Mouse (Mus musculus) left cerebral cortex, postnatal 4 days (tissue): ENCODE measurements at regions not wholly inside any gene's neighbourhood (a gene's known extent, or its start where the extent isn't known, plus 50 kb on each side); places are given as distances from the start of the nearest gene placed in this dataset.
"Not testable (repeated sequence)": the region's sequence is repeated elsewhere in the genome, so short reads cannot be mapped to it uniquely, and the experiment has no call there.

ENCODE experiments used
- DNase-seq: peaks from one replicate; pipeline ENCODE4 v3.0.0-alpha.2; 2022
- intact Hi-C: fragments of 180-260 bp; cut with DNase I; formaldehyde crosslinking; loops from one replicate; pipeline ENCODE4 v1.15.1; 2025

DNA sequence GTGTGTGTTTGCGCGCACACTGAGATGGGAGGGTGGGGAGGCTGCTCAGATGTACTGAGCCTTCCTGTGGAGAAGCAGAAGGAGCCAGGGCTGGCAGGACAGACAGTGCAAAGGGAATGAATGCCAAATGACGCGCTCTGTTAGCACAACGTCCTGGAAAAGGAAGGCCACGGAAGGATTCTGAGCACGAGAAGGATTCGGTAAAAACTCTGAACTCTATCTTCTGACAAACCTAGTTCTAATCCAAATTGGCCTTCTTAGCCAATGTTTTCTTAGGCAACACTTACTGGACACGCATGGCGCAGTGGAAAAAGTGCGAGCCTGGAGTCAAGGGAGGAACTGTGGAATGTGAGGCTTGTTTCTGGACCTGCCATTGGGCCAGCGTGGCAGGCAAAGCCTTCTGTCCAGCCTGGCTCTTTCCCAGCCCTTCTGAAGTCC, 503.0 kb downstream of the Gja1 start:
- peak; percentile 28 for DNase-seq
- intact Hi-C loops, result no loop called here

DNA sequence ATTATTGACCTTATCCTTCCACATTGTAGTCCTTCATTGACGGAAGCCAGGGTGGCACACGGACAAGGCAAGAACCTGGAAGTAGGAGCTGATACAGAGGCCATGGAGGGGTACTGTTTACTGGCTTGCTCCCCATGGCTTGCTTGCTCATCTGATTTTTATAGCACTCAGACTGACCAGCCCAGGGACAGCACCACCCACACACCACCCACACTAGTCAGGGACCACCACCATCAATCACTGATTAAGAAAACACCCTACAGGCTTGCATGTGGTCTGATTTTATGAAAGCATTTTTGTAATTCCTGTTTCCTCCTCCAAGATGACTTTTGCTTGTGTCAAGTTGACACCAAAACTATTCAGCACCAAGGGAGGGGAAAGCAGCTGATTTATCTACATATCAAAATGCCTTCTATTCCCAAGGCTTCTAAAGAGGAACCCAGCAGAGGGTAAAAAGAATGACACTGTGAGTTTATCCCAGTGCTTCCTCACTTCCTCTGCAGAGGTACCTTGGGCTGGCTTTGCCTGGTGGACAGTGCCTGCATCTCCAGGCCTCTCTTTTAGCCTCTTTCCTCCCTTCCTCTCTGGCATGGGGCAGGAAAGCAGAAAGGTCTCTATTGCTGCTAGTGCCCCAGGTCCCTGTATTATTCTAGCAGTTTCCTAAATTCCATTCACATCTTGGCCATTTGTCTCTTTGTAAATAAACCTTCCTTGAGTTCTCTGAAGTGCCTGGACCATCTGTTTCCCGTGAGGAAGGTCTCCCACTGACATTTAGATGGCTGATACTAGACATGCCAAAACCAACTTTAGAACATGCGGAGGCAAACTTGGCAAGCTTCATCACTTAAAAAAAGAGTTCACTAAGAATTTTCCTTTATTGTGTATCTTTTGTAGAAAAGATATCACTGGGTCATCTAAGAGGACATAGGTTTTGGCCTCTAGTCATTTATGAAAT, 507.6 kb downstream of the Gja1 start:
- intact Hi-C loops, result no loop called here
- DNase-seq, result no peak

DNA sequence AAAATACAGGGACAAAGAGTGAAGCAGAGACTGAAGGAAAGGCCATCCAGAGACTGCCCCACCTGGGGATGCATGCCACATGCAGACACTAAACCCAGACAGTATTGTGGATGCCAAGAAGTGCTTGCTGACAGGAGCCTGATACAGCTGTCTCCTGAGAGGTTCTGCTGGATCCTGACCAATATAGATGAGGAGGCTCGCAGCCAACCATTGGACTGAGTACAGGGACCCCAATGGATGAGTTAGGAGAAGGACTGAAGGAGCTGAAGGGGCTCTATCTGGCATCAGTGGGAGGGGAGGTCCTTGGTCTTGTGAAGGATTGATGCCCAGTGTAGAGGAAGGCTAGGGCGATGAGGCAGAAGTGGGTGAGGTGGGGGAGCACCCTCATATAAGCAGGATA, 514.4 kb downstream of the Gja1 start:
- DNase-seq, result peak; percentile 11
- intact Hi-C loops, result not testable (repeated sequence)

DNA sequence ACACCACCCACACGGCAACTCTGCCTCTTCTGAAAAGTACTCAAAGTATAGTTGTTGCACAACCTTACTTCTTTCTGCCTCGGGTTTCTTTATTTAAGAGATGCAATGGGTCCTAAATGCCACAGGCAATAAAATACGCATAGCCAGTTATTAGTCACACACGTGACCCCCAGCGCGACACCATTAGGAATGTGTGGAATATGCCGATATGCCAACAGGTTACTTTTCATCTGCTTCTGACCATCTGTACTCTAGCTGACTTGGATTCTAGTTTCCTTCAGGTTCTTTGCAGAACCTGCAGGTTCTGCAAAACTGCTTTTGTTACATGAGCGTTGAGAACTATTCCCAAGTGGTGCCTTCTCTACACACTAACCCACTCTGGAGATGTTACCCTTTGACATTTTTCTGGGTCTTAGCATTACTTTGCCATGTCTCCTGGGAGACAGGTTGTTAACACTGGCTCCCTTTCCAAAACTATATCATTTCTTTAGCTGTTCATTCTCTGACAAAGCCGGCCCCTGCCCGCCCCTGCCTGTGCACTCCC, 515.6 kb downstream of the Gja1 start:
- intact Hi-C loops, result no loop called here
- DNase-seq, result no peak

DNA sequence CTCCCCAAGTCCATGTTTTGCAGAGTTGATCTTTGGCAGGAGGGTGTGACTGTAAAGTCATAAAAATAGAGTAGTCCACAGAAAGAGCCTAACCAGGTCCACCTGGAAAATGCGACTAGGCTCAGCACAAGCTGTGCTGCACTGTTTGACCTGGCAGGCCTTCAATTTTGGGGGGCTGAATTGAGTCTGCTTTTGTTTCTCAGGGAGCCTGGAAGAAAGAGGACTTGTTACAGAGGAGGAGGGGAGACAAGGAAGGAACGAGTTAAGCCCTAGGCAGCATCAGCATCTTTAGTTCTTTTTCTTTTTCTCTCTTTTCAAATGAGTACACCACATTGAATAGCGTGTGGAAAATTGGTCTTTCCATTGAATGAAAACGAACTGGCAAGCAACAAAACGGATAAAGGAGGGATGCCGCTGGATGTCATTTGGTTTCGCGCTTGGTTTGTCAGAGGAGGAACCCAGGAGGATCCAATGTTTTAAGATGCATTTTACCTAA, 516.1 kb downstream of the Gja1 start:
- intact Hi-C loops, result no loop called here
- peak; percentile 50 for DNase-seq

DNA sequence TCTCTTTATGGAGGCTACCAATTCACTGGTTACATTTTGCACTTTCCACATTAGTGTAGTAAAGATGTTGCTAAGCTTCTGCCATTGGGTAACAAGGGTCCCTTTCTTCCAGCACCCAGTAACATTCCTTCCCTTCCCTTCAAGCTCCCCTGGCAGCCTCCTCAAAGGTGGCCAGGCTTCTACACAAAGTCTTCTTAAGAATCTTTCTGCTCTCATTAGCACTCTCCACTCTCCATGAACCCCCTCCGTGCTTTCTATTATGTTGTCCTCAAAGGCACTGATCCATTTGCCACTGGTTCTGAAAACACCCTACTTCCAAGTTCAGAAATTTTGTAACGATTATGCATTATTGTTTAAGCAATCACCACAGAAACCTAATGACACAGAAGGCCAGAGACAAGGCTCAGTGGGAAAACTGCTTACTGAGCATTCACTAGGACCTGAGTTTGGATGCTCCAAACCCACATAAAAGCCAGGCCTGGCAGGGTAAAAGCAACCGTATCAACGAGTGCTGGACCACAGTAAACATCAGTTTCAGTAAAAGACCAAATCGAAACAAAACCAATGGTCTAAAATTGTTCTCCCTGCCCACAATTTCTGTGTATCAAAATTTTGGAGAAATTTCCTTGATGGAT, 522.6 kb downstream of the Gja1 start:
- DNase-seq, result peak; percentile 19
- intact Hi-C loops, result no loop called here

DNA sequence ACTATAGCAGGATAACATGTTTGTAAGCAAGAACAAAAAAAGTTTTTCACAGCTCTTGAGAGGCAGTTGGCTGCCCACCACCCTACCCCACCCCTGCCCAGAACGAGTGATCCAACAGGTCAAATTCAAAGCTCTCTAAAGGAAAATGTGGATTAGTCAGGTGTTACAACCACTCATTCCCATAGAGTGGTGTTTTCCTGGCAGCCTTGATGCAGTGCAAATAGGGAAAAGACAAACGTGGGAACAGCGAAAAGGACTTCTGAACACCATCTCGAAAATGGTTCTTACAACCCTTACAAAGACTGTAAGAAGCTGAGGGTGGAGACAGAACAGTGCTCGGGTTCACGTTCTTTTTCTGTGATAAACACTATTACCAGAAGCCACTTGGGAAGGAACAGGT, 523.8 kb downstream of the Gja1 start:
- no peak for DNase-seq
- intact Hi-C loops, result no loop called here

DNA sequence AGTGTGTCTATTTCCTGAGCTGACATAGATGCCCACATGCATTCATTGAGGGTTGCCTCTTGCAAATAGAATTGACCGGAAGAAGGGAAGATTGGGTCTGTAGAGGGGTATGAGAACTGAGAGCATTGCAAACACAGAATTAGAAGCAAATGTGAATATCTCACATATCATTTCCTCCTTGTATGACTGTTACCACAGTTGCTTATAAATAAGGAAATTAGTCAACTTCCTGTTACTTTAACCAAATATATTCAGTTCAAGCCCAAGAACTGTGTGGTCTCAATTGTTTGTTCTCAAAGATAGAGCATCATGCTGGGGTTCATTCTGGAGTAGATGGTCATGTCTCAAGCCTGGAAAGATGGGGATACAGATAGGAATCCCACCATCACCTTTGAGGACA, 535.6 kb downstream of the Gja1 start:
- intact Hi-C loops, result no loop called here
- DNase-seq, result no peak

DNA sequence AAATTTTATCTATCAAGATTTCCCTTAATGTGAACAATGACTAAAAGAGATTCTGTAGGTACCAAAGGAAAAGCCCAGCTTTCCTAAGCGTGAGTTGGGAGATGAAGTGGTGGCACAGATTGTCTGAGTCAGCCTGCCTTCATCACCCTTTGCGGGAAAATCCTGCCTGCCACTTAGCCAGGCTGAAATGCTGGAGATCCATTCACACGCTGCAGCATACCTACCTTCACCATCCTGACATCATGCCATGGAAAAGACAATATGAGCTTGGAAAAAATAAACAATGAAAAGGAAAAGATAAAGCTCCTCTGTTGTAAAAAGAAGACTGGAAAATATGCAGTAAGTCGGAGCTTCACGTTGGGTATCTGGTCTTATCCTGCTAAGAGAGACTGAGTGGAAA, 537.0 kb downstream of the Gja1 start:
- DNase-seq, result no peak
- intact Hi-C loops, result no loop called here

DNA sequence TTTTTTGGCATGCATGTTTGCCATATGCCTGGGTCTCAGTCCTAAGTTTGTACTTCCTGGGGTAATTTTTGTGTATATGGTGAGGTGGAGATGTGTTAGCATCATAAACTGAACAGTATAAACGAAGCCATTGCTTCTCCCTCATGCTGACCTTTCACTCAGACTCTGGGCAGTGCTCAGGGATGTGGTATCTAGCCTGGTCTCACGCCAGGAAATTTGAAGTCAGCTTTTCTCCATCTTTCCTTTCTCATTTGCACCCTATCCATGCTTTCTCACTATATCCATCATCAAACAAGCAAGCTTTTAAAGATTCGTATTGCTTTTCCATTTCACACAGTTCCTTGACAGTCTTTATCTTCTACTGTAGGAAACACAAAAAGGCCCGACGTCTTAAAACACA, 541.3 kb downstream of the Gja1 start:
- intact Hi-C loops, result no loop called here
- no peak for DNase-seq

DNA sequence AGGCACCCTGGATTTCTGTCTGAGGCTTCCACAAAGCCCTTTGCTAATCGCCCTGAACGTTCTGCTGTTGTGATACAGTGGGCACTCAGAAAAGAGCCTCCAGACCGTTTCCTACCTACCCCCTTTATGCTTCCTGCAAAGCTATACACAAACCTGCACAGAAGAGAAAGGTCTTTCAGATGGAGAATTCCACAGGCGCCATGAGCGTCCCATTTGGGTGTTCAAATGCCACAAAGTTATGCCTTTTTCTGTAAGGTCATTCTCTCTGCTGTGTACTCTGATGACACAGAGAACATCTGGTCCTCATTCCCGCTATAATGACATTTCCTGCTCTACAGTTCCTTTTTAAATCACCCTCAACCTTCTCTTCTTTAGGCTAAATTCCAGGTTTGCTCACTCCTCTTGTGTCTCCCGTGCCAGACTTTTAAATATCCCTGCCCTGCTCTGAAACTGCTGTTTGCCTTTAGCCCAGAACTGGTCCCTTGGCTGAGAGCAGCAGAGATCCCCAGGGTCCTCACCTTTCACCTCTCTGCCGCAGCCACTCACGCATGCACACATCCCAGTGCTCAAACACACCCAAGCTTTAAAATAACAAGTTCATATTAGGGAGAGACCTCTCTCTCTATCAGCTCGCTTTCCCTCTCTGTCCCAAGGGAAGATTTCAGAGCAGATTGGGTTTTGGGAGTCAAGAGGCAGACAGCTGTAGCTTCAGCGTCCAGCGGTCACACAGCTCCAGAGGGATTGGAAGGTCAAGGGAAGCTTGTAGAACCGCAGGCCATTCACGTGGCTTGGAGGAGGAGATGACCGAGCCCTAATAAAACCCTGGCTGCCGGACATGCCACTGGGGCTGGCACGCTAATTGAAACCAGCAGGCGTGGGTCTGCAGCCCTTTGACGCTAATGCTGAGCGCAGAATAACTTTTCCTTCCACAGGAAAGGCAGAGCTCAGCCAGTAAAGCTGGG, 543.9 kb downstream of the Gja1 start:
- intact Hi-C loops, result no loop called here
- peak; percentile 23 for DNase-seq

DNA sequence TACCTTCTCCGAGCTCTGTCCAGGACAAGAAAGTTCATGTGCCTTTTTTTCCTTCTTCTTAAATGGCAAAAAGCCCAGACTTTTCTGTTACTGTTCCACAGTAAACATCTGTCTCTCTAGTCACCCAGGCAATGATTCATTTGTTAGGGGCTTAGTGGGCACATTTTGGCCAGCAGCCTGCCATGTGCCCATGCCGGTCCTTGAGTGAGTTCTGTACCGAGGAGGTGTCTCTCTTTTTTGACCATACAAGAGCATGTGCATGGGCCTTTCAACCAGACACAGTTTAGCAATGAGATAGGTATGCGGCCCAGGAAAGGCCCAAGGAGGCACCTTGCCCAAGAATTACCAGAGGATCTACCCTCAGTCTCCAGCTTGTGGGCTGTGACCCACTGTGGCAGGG, 551.0 kb upstream of the Hsf2 start:
- DNase-seq, result peak; percentile 6
- intact Hi-C loops, result no loop called here

DNA sequence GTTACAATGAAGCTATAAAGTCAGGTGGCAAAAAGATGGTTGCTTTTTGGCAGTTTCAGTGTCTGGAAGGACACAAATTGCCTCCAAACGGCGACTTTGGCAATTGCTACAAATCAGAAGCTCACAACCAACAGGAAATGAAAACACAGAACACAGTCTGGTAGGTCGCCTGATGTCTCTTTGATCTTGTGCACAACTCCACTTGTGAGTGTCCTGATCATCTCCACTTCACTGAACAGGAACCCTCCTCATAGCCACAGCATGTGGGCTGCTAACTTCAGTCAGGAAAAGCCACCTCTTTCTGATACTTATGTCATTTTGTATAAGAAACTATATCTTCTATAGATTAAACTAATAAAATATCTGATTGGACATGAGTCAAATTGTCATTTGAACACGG, 544.2 kb upstream of the Hsf2 start:
- no peak for DNase-seq
- intact Hi-C loops, result no loop called here

DNA sequence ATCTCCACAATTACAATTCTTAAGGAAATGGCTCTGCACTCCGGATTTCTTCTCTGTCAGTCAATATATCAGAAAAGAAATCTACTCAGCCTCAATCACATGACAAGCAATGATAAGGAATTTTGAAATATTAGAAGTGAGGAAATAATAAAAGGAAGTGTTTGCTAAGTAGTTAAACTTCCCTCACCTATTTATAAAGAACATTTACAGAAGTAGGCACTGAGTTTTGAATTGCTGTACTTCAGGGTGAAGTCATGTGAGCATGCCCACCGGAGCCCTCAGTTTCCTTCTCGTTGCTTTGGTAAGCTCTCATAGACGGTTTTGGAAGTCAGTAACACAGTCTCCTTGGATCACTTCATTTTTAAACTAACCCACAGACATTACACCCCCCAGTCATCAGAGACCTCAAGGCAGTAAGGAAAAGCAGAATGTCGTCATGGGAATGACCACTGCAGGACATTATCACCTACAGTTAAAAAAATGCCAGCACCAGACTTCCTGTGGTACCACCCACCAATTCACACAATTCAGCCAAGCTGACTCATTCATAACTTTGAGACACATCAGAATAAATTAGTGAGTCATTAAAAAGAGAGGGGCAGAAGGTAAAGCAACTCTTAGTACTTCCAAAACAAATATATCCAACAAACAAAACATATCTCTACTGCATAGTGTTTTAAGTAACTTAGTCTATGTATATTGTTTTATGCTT, 541.6 kb upstream of the Hsf2 start:
- intact Hi-C loops, result no loop called here

DNA sequence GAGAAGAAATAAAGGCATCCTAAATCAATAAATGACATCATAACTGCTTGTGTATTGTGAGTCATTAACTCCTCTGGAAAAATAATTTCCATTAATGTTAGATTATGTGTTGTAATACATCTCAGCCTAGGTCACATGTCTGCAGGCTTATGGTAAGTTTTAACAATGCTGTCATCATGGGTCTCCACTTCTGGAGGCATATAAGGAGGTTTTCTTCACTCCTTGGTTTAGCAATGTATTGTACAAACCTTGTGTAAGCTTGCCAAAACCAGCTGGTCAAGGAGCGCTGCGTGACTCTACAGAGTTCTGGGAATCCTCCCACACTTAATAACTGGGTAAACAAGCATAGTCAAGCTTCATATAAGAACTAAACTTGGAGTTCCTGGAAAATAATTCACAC, 529.5 kb upstream of the Hsf2 start:
- intact Hi-C loops, result no loop called here
- no peak for DNase-seq

More for the DNA sequence above, 541.6 kb upstream of the Hsf2 start:
- DNase-seq, result no peak

DNA sequence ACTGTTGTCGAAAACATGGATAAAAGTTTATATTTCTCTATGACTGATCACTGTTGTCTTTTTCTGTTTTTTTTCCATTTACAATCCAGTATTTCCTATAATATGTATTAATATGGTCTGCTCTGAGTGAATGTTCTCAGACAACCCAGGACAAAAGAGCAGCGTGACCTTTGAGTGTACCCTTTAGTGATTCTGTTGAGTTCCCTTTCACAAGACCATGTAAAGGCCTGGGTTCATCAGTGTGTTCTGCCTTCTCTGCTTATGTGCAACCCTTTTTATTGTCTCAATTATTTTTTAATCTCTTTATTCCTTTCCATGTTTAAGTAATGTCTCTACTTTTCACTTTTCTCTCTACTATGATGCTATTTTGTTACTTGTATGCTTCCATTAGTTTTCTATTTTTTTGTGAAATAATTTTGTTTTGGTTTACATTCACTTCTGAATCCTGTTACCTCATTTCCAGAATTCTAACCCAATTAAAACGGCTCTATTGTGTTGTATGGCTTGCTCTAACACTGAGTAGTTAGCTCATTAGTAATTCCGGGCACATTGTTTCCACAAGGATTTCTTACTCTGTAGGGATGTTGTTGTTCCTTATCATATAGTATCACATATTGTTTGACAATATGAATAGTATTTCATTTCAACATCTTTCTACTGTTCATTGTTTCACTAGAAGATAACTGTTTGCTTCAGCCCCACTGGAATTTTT, 523.9 kb upstream of the Hsf2 start:
- intact Hi-C loops, result no loop called here

DNA sequence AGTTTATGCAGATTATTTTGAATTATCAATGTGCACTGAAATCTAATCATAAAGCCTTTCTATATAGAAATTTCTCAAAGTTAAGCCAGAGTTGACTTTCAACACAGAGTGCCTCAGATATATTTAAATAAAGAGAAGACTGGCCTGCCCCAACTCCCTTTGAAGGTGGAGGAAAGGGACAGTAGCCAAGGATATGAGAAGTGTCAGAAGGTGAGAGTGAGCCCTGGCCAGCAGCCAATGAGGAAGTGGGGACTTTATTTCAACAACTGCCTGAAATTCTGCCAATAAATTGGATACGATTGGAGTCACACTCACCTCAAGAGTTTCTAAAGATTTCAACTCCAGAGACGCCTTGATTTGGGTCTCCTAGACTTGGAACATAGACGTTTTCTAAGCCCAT, 523.0 kb upstream of the Hsf2 start:
- no peak for DNase-seq

More for the DNA sequence above, 523.9 kb upstream of the Hsf2 start:
- DNase-seq, result no peak

DNA sequence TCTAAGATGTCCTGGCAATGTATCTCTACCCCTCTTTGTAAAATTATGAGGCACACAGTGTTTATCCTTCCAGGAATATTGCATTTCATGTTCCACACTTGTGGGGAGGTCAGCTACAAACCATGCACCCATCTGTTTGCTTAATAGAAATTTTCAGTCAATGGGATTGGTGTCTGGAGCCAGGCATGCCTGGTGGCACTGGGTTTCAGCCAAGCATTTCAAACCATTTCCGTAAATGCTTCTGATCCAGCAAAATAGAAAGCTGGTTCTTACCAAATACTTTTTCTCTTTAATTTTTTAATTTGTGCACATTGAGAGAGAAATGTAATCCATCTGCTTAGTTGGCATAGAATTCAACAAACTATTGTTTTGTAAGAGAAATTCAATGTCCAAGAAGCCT, 517.3 kb upstream of the Hsf2 start:
- DNase-seq, result peak; percentile 47
- intact Hi-C loops, result no loop called here

More for the DNA sequence above, 523.0 kb upstream of the Hsf2 start:
- intact Hi-C loops, result no loop called here

DNA sequence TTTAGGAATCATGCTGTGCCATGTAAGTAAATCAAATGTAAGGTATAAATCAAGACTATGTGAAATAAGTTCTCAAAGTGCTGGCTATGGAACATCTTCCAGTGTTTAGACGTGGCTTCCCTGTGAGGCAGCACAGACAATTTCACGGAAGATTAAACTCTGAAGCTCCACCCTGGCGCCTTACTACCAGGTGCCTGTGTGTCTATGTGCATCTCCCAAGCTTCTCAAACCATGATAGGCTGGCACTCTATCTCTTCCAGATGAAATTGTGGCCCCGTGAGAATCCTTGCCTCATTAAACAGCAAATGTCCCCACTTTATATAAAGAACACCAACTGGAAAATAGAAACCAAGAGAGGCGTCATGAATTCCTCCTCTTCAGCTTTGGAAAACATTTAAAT, 511.4 kb upstream of the Hsf2 start:
- intact Hi-C loops, result no loop called here
- no peak for DNase-seq
